Mouse (Mus musculus) layer of hippocampus, postnatal 14 days (tissue): ENCODE data around the gene Ipo5. TPM values are rescaled to one million over a fixed set of nuclear protein-coding genes. Genes with fewer than 3 reads are reported as not detected.
A peak's percentile ranks its signal among the peaks of the same experiment; 100 is the strongest.

Source experiments
- DNase-seq, 2 experiments: peaks; one replicate each; pipeline ENCODE4 v3.0.0; 2021 to 2022; ENCODE audit warnings: low spot score in 2 of 2, mixed read lengths in 1 of 2
- total RNA-seq, 2 experiments: library from RNA; stranded (reverse); gene quantifications; 2 replicates each; pipeline ENCODE4 v1.2.3; 2021

The Ipo5 gene
- total RNA-seq, 2 experiments from 2014 or later, result 98.5 to 102 TPM

DNA sequence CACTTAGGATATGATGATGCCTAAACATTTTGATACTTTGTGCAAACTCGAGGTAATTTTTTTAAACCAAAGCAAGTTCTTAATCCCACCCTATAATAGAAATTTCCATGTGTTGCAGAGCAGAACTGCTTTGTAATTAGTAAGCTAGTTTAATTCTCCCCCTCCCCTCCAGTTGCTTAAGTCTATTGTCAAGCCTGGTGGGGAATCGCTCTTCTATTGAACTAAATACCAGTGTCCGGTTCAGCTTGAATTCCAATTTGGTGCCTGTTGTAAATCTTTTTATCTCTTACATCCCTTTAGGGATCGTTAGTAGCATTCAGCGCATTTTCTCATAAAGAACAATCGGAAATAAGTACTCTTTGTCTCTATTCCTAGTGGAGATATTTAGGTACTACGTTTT, 1.9 kb downstream of the Ipo5 start:
- DNase-seq, result no peak

DNA sequence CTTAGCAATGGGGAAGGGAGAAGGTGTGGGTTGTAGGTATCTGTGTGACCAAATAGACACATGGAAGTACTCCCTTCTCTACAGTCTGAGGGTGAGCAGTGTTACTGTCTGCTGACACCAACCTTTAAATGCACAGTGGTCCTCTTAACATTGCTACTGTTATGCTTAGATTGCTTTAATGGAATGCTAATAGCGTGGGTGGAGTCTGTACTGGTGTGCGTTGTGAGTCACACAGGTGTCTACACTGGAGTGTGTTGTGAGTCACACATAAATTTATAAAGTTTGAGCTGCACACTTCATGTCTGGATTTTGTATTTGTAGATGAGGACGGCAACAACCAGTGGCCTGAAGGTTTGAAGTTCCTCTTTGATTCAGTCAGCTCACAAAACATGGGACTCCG, 10.8 kb downstream of the Ipo5 start:
- DNase-seq, result no peak

DNA sequence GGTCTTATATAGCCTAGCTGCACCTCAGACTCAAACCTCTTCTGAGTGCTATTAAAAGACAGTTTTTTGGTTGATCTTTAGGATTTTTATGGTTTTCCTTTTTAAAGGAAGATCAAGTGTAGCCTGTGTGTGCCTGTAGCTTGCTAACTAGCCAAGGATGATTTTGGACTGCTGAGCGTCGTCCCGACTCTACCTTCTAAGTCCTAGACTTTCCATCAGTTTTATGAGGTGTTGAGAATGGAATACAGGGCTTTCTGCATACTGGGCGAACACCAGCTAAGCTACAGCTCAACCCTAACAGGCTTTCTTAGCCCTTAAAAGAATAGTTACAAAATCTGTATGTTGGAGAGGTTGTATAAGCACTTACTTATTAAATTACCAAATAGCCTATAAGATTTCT, 13.0 kb downstream of the Ipo5 start:
- DNase-seq, result no peak

GRCm38 (mm10) chr14:120925731-120926585, 14.9 kb downstream of the Ipo5 start:
- DNase-seq, result no peak

DNA sequence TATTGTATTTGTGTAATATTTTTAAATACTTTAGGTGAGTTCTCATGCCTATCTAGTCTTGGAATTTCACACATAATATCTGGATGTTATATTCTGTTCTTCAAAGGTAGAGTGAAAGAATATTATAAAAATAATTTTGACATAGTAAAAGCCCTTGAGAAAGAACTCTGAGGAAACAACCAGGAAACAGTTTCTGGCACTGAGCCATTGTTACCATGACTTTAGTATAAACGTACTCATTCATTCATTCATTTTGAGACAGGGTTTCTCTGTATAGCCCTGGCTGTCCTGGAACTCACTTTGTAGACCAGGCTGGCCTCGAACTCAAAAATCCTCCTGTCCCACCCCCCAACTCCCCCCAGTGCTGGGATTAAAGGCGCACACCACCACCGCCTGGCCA, 20.2 kb downstream of the Ipo5 start:
- DNase-seq, result no peak

DNA sequence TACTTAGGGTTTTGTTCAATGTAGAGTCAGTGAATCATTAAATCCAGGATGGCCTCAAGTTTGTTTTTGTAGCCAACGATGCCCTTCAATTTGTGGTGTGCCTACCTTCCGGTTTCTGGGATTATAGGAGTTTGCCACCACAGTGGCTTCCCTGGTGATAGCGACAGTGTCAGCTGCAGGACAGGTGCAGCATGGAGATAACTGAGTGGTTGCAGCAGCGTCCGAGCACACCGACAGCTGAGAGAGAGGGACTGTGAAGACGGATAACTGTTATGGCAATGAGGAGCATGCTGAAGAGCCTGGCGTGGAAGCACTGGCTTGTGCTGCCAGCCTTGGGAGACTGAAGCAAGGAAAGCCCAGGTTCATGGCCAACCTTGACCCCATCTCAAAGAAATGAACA, 22.6 kb downstream of the Ipo5 start:
- no peak for DNase-seq

DNA sequence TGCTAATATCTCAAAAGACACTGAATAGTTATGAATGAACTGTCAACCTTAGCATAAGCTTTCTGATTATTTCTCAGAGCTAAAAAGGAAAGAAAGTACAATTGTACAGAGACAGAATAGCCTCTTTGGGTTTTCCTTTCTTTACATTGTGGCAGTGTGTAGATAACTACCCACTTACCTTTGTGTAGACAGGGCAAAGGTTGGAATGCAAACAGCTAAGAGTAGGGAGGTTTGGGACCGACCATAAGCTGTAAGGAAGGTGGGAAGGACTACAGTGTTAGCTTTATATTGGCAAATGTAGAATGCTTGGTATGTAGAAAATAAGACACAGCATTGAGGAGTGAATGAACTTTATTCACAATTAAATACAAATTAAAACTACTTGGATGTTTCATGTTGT, 26.1 kb downstream of the Ipo5 start:
- no peak for DNase-seq

DNA sequence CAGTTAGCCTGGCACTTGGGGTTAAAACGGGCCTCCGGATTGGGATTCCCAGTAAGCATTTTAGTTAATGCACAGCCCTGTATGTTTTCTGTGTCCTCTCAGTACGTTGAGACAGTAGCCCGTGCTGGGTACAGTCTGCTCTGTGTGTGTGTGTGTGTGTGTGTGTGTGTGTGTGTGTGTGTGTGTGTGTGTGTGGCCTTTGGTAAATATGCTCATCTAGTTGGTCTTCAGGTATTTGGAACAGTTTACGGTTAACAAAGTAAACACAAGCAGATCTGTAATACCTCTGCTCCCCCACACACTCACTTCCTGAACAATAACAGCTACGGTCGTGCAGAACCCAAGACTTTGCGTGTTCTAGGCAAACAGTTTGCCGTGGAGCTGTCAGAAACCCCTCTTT, 31.8 kb downstream of the Ipo5 start:
- DNase-seq, result no peak

DNA sequence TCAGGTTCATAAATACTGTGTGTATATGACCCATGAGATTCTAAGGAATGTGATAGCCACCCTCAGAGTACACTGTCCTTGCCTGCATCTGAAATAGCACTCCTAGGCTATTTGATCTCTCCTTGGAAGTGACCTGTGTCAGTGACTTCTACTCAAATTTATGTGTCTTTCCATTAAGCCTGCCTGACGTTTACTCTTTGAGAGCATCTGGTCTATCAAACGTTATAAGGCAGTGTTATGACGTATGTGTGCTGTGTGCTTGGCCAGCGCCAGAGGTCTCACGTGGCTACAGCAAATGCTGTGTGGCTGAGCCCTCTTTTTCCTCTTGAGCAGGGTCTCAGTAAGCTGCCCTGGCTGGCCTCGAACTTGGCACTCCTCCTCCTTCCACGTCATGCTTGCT, 34.1 kb downstream of the Ipo5 start:
- DNase-seq, result no peak

GRCm38 (mm10) chr14:120947104-120947503, 36.1 kb downstream of the Ipo5 start:
- DNase-seq, result no peak

DNA sequence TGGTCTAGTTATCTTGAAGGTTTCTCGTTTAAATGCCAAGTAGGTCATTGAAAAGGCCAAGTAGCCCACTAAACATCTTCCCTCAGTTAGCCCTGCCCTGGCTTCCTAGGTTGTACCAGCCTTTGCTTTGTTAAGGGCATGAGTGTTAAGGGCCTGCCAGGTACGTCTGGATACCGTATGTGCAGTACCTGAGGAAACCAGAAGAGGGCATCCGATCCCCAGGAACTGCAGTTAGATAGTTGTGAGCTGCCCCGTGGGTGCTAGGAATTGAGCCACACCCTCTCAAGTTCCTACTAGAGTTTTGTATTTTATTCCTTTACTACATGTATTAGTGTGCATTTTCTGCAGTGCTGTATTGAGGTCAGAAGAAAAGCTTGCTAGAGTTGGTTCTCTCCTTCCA, 38.0 kb downstream of the Ipo5 start:
- no peak for DNase-seq

- DNase-seq, result no peak
Measured at GRCm38 (mm10) chr14:120950068-120950467, 39.0 kb downstream of the Ipo5 start.

GRCm38 (mm10) chr14:120952434-120952833, 41.4 kb downstream of the Ipo5 start:
- no peak for DNase-seq

- no peak for DNase-seq
Measured at GRCm38 (mm10) chr14:120960551-120960950, 49.5 kb downstream of the Ipo5 start.

GRCm38 (mm10) chr14:120960991-120961390, 50.0 kb downstream of the Ipo5 start:
- DNase-seq, result peak; percentile 36 to 47

GRCm38 (mm10) chr14:120967072-120967471, 56.0 kb downstream of the Ipo5 start:
- no peak for DNase-seq

- no peak for DNase-seq
Measured at GRCm38 (mm10) chr14:120968723-120969122, 57.7 kb downstream of the Ipo5 start.

DNA sequence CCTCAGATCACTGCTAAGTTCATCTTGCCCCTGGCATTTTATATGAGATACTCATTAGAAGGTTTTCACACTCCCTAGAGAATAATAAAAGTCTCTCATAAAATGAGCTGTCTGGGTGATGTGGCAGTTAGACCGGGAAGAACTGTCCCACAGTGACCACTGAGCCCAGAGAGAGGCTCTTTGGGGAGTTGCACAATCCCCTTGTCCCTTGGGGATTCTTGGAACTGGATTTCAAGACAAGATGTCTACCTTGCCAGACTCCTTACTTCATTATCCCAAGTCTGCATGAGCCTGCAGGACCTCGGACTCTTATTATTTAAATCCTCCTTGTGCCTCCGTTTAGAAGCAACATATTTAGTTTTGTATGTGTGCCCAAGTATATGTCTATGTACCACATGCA, 58.6 kb downstream of the Ipo5 start:
- DNase-seq, result no peak

DNA sequence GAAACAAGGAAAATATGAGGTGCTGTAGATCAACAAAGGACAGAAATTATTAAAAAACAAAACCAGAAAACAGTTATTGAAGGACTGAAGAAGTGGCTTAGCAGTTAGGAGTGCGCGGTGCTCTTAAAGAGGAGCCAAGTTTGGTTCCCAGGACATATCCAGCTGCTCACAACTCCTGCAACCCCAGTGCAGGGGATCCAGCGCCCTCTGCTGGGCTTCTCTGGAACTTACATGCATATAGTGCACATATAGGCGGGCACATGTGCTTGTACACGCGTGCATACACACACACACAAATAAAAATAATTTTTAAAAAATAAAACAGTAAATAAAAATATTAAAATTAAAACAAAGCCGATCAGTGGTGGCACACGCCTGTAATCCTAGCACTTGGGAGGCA, 59.6 kb downstream of the Ipo5 start:
- no peak for DNase-seq

- DNase-seq, result no peak
Measured at GRCm38 (mm10) chr14:120971313-120971712, 60.3 kb downstream of the Ipo5 start.

DNA sequence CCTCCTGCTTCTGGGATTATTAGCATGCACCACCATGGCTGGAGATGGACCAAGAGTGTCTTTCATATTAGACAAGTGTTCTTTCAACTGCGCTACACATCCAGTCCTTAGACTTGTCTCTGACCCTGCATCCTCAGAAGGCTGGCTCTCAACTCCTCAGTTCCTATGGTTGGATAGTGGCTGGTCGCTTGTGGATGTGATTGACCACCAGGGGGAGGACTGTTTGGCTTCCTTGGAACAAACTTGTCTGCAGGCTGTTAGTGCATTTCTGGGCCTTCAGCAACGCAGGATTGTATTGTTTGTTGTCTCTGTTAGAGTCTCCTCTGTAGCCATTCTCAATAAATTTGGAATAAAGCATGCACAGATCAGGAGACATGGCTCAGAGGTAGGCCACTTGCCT, 68.5 kb downstream of the Ipo5 start:
- peak in 1 of 2 experiments; percentile 40 for DNase-seq

DNA sequence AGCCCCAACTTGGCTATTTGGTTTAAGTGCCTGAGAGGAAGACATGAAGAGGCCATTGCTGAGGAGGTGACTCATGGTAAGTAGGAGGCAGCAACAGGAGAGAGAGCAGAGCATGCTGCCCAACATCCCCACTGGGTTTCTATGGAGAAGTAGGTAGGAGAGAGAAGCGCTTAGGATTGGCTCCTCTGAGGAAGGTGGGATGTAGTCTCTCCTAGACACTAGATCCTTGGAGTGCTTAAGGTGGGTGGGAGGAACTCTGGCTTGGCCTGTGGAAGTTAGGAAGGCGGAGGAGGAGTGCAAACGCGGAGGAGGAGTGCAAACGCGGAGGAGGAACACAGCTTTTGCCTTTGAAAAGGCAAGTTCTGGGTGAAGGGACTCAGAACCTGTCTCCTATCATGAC, 78.1 kb downstream of the Ipo5 start:
- no peak for DNase-seq
